Mouse (Mus musculus): ENCODE measurements around the gene Mmd2.

DNA sequence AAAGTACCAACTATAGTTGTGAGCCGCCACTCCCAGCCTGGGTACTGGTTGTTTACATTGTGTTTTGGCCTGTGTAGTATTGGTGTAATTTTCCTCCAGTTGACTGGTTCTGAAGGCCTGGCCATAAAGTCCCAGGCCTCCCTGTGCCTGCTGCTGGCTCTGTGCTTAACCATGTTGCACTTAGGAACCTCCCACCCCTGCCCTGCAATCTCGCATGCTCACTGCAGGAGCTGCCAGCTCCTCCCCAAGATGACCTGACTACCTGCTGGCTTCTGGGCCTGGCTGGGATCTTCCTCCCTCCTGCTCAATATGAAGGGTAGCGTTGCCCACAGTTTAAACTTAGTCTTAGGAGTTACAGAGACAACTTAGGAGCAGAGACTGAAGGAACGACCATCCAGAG lies 43.7 kb upstream of the Mmd2 start:
- TF ChIP-seq GATA1 (IDR thresholded peaks at IDR 0.05; ENCODE audit: borderline replicate concordance, low read length) (no peak), FLI1 (IDR thresholded peaks at IDR 0.05; ENCODE audit: low read length) (no peak)

Measured in megakaryocyte, embryonic 14.5 days (primary cell).